Mouse (Mus musculus) NIH3T3 (cell line): ENCODE measurements around the gene Zfp827.
A peak's percentile ranks its signal among the peaks of the same experiment; 100 is the strongest.

Experiments used
- DNase-seq: peaks from one replicate; pipeline ENCODE4 v3.0.0-alpha.2; 2012; ENCODE audit warnings: low read depth

Zfp827 gene

GRCm38 (mm10) chr8:79159397-79159796 lies 131.2 kb downstream of the Zfp827 start:
- DNase-seq: no peak

- DNase-seq: peak; percentile 34
Observed at GRCm38 (mm10) chr8:79160302-79160701, 132.1 kb downstream of the Zfp827 start.

GRCm38 (mm10) chr8:79161172-79161778 lies 133.0 kb downstream of the Zfp827 start:
- DNase-seq: no peak

GRCm38 (mm10) chr8:79162533-79163308 lies 134.5 kb downstream of the Zfp827 start:
- DNase-seq: peak; percentile 94

- DNase-seq: peak; percentile 24
Observed at GRCm38 (mm10) chr8:79164336-79164735, 136.1 kb downstream of the Zfp827 start.

GRCm38 (mm10) chr8:79165276-79165675 lies 137.0 kb downstream of the Zfp827 start:
- no peak for DNase-seq

GRCm38 (mm10) chr8:79173606-79174005 lies 145.4 kb downstream of the Zfp827 start:
- no peak for DNase-seq

- no peak for DNase-seq
Observed at GRCm38 (mm10) chr8:79175991-79176390, 147.8 kb downstream of the Zfp827 start.

- DNase-seq: no peak
Observed at GRCm38 (mm10) chr8:79179678-79180077, 151.4 kb downstream of the Zfp827 start.

- peak; percentile 45 for DNase-seq
Observed at GRCm38 (mm10) chr8:79185488-79185887, 157.3 kb downstream of the Zfp827 start.

- DNase-seq: no peak
Observed at GRCm38 (mm10) chr8:79190071-79190470, 161.8 kb downstream of the Zfp827 start.

- DNase-seq: no peak
Observed at GRCm38 (mm10) chr8:79196481-79196880, 168.2 kb downstream of the Zfp827 start.

- DNase-seq: no peak
Observed at GRCm38 (mm10) chr8:79198675-79199074, 170.4 kb downstream of the Zfp827 start.

GRCm38 (mm10) chr8:79201446-79202147 lies 173.4 kb downstream of the Zfp827 start:
- DNase-seq: peak; percentile 74

- peak; percentile 89 for DNase-seq
Observed at GRCm38 (mm10) chr8:79206895-79207294, 178.7 kb downstream of the Zfp827 start.

- DNase-seq: peak; percentile 62
Observed at GRCm38 (mm10) chr8:79208181-79208580, 179.9 kb downstream of the Zfp827 start.

- DNase-seq: peak; percentile 95
Observed at GRCm38 (mm10) chr8:79208691-79209640, 180.7 kb downstream of the Zfp827 start.

GRCm38 (mm10) chr8:79209641-79210358 lies 181.6 kb downstream of the Zfp827 start:
- peak; percentile 87 for DNase-seq

- peak; percentile 26 for DNase-seq
Observed at GRCm38 (mm10) chr8:79211630-79212029, 183.4 kb downstream of the Zfp827 start.

- DNase-seq: peak; percentile 89
Observed at GRCm38 (mm10) chr8:79222106-79222751, 194.0 kb downstream of the Zfp827 start.

GRCm38 (mm10) chr8:79222752-79223141 lies 194.5 kb downstream of the Zfp827 start:
- DNase-seq: no peak
